Mouse (Mus musculus): ENCODE measurements at regions not wholly inside any gene's neighbourhood (a gene's known extent, or its start where the extent isn't known, plus 50 kb on each side); places are given as distances from the start of the nearest gene placed in this dataset.

DNA sequence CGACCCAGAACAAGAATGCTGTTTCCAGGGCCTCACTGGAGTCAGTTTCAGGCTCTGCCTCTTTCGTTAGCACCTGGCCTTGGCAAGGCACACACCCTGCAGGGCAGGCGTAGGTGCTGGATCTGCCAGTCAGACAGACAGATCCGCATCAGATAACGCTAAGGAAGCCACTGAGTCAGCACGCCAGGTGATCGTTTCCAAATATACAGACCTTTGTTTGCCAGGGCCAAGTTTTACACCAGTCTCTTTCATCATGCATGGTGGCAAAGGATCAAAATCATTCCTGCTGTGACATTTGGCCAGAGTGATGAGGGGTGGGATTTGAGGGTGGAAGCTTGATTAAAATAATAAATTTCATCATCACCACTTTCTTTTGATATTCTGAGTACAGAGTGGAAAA lies 411.0 kb downstream of the Ofcc1 start:
- H3K4me3 ChIP-seq, result no peak overlapping the region
- H3K27ac ChIP-seq, result no peak overlapping the region
- TF ChIP-seq CTCF (IDR thresholded peaks at IDR 0.05), result no peak
- no peak for DNase-seq
- intact Hi-C loops (cut with DNase I), result no loop called here

DNA sequence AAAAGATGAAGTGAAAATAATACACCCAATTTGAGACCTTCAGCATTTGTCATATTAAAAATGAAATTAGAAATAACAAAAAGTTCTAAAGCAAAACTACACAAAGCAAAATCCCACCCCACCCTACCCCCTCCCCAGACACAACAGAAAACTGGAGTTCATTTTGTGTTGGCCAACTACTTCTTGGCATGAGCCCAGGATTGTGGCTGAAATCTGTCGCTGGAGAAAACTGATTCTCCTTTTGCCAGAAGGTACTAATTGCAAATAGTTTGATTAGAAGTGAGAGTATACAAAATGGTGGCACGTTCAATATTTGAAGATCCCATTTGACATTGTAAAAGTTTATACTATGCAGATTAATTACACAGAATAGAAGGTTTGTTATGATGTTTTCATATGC lies 426.0 kb downstream of the Ofcc1 start:
- Histone ChIP-seq H3K4me3 (no peak overlapping the region), H3K27ac (no peak overlapping the region)
- no peak for TF ChIP-seq CTCF (IDR thresholded peaks at IDR 0.05)
- intact Hi-C loops (cut with DNase I), result no loop called here
- DNase-seq, result no peak

DNA sequence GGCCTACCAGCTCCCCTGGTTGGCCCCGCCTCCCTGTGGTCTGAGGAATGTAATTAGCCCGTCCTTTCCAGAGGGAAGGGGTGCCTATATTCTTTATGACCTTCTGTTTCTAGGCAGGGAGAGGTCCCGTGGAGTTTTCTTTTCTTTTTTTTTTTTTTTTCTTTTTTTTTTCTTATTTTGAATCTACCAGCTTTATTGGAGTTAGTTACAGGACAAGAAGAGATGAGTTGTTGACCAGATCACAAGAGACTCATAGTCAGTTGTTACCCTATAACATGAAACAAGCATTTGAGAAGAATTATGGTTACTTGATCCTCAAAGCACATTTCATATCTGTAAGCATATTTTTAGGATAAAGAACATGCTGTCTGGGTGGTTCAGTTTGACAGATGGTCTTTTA lies 429.8 kb downstream of the Ofcc1 start:
- intact Hi-C loops (cut with DNase I), result no loop called here
- TF ChIP-seq CTCF (IDR thresholded peaks at IDR 0.05), result no peak
- no peak overlapping the region for H3K4me3 ChIP-seq
- no peak for DNase-seq
- H3K27ac ChIP-seq, result no peak overlapping the region

DNA sequence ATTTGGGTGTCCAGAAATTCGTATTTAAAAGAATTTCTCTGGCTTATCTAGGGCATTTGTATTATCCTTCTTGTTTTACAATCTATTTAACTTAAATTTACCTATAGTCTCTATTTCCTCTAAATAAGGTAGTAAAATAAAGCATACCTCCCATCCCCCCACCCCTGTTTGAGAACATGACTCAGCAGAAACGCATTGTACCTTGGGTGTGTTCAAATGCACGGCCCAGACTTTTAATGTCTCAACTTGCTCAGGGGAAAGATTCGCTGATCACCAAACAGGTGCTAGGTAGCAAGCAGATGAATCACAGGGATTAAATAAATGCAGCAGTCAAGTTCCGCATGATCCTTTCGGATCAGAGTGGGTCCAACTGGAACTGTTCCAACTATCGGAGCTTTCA lies 432.7 kb downstream of the Ofcc1 start:
- DNase-seq, result no peak
- intact Hi-C loops (cut with DNase I), result no loop called here
- Histone ChIP-seq H3K27ac (no peak overlapping the region), H3K4me3 (no peak overlapping the region)
- no peak for TF ChIP-seq CTCF (IDR thresholded peaks at IDR 0.05)

DNA sequence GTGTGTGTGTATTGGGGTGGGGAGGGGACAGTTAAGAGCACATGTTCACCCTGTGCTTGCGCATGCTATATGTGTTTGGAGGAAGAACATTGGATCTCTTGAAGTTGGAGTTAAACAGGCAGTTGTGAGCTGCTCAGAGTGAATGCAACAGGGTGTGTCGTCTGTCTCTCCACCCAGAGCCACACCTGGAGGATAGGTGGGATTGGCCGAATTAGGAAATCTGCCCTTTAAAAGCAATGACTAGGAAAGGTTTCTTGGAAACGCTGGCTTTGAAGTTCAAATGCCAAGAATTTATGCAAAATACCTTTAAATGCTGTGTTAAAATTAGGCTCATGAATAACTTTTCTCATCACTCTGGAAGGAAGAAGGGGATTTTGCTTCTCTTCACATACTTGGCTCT lies 436.9 kb downstream of the Ofcc1 start:
- DNase-seq, result no peak
- H3K27ac ChIP-seq, result no peak overlapping the region
- TF ChIP-seq CTCF (IDR thresholded peaks at IDR 0.05), result no peak
- intact Hi-C loops (cut with DNase I), result no loop called here
- no peak overlapping the region for H3K4me3 ChIP-seq

DNA sequence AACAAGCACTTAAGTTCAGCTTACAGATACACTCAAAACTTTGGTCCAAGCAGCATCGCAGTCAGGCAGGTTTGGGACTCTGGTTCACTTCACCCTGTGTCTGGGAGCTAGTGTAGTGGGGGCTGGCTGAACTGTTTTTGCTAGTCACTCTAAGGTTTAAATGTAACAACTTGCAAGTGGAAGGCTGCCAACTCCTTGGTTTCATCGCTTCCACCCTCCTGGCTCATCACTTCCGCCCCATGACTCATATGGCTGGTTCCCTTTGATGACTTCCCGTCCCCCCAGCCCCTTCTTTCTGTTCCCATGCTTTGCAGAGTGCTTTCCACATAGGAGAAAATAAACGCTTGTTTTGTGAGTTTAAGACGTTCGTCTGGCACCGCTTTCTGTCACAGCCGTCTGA lies 438.1 kb downstream of the Ofcc1 start:
- no peak for TF ChIP-seq CTCF (IDR thresholded peaks at IDR 0.05)
- intact Hi-C loops (cut with DNase I), result no loop called here
- Histone ChIP-seq H3K27ac (no peak overlapping the region), H3K4me3 (no peak overlapping the region)
- DNase-seq, result no peak

DNA sequence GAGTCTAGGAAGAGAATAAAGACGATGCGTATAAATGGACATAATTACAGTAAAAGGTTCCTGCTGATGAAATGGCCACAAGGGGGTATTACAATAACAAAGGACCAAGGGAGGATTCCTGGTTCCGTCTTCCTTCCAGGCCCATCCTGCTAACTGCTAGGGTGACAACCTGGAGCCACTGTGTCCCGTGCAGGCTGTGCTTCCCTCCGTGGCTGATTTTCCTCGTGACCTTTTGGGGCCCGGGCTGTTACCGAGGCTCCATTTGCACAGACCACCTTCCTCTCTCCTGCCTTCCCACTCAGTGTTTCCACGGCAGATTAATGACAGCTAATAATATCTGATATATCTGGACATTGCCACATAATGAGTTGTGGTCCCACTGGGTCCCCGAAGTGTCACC lies 453.5 kb downstream of the Ofcc1 start:
- Histone ChIP-seq H3K27ac (no peak overlapping the region), H3K4me3 (no peak overlapping the region)
- intact Hi-C loops (cut with DNase I), result no loop called here
- no peak for DNase-seq
- TF ChIP-seq CTCF (IDR thresholded peaks at IDR 0.05), result no peak

DNA sequence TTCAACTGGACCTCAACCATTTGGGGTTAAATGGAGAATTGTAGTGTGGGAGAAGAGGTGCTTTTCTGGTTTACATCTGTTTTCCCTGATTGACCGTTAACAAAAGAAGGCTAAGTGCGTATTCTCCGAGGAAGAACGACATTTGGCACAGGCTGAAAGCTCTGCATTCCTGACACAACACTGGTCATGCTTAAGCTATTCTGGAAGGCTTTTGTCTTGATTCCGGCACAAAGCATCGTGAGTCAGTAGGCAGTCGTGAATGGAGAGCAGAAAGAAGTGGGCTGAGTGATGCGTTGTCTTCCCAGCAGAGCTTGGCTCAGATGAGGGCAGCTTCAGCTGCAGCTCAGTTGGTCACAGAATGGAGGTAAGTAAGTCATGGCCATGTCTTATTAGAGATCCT lies 457.0 kb downstream of the Ofcc1 start:
- H3K4me3 ChIP-seq, result no peak overlapping the region
- intact Hi-C loops (cut with DNase I), result no loop called here
- TF ChIP-seq CTCF (IDR thresholded peaks at IDR 0.05), result no peak
- DNase-seq, result no peak
- no peak overlapping the region for H3K27ac ChIP-seq

DNA sequence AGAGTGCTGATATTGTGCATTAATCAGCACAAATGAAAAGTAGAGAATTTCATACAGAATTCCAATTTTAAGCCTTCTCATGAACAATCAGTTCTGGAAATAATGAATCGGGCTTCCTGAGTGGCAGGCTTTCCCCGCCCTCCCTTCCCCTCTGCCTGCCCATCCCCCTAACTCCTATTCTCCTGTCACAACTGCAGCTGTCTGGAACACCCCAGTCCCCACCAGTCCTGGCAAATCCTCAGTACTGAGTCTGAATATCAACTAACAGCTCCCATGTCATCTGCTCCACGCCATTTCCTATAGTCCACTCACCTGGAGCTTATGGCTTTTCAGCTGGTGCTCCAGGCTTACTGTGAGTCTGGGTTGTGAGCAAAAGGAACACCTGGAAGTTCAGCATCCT lies 457.9 kb downstream of the Ofcc1 start:
- intact Hi-C loops (cut with DNase I), result no loop called here
- DNase-seq, result no peak
- Histone ChIP-seq H3K4me3 (no peak overlapping the region), H3K27ac (no peak overlapping the region)
- TF ChIP-seq CTCF (IDR thresholded peaks at IDR 0.05), result no peak

DNA sequence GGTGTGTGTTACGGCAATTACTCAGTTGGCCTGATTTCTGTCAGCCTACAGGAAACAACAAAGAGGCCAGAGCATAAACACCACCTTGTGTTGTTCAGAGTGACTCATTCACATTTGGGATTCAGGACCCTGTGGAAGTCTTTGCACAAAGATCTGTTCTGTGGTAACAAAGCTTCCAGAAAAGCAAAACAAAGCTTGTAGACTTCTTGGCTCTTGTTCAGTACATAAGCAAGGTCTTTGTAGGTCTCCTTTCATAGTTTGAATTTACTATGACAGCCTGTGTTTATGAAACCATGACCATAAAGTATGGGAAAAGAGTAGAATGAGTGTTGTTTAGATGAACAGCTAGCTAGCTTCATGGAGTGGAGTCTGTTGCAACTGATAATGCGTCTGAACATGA lies 461.9 kb downstream of the Ofcc1 start:
- TF ChIP-seq CTCF (IDR thresholded peaks at IDR 0.05), result no peak
- intact Hi-C loops (cut with DNase I), result no loop called here

DNA sequence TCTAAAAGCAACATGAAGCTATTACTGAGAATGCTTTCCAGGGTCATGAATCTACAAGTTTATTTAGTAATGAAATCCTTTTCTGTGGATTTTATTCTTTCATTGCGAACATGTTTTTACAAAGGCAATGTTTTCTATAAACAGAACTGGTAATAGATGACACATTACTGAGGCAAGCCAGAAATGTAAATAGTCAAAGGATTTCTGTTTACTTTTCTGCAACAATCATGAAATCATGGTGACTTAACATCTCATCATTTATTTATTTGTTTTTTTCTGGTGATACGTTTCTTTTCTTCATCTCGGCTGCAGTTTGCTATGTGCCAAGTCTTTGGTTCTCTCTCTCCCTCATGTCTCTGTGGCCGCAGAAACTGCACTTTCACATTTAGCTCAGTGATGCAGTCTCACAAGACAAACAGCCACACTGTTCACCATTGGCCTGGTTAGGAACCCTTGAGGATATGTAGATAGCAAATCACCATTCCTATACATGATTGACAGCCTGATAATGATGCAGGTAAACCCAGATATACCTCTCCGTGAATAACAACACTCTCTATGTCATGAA lies 462.8 kb downstream of the Ofcc1 start:
- Histone ChIP-seq H3K4me3 (no peak overlapping the region), H3K27ac (no peak overlapping the region)
- DNase-seq, result no peak
- intact Hi-C loops (cut with DNase I), result no loop called here
- TF ChIP-seq CTCF (IDR thresholded peaks at IDR 0.05), result no peak

More for the DNA sequence above, 461.9 kb downstream of the Ofcc1 start:
- no peak overlapping the region for H3K27ac ChIP-seq
- no peak for DNase-seq
- H3K4me3 ChIP-seq, result no peak overlapping the region

DNA sequence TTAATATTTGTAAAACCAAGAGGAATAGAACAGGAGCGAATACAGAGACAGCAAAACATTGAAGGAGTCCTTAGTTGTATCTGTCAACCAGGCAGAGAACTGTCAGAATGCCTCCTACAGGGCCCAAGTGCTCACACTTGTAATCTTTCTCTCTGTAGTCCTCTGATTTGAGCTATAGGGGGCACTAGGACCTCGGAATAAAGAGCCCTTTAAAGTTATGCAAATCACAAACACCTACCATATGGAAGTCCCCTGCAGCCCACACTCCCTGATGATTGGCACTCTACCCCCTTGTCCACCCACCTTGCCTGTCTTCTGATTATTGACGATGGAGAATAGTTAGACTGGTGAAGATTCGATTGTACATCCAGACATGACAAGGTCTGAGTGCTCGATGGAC lies 467.1 kb downstream of the Ofcc1 start:
- Histone ChIP-seq H3K4me3 (no peak overlapping the region), H3K27ac (no peak overlapping the region)
- no peak for TF ChIP-seq CTCF (IDR thresholded peaks at IDR 0.05)
- DNase-seq, result no peak
- intact Hi-C loops (cut with DNase I), result loop anchor here (5.0 kb wide), 1 partner anchor 222 kb away; no protein-coding TSS in a partner anchor

DNA sequence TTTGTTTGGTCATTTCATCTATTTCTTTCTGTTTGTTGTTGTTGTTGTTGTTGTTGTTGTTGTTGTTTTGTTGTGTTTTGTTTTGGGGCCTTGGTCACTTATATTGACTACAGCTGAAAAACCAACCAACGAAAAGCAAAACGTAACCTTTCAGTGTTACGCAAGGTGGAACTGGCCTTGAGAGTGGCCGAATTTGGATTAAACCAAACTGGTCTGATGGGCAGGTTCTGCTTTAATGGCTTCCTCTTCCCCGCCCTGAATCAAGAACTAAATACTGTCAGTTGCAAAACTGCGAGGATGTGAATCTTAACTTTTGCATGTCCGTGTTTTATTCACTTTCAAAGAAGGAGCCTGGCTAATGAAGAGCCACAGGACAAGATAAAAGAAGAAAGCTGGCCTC lies 480.2 kb downstream of the Ofcc1 start:
- intact Hi-C loops (cut with DNase I), result no loop called here
- Histone ChIP-seq H3K27ac (no peak overlapping the region), H3K4me3 (no peak overlapping the region)
- DNase-seq, result no peak
- TF ChIP-seq CTCF (IDR thresholded peaks at IDR 0.05), result no peak

DNA sequence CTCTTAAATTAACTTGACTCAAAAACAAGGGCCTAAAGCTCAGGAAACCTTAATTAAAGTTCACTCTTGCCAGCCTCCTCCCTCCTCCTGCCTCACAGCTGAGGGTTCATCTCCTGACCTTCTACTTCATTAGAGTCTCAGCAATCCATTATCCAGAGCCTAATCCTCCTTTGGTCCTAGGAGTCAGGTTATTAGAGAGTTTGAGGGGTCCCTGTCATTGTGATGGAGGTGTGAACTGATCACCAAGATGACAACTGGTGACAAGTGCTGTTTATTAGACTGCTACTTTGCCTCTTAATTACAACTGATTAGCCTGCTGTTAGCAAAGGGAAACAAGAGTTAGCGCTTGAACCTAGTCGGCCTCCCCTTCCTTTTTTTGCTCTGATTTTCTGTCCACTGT lies 481.1 kb downstream of the Ofcc1 start:
- intact Hi-C loops (cut with DNase I), result no loop called here
- H3K27ac ChIP-seq, result no peak overlapping the region
- no peak for DNase-seq
- H3K4me3 ChIP-seq, result no peak overlapping the region
- no peak for TF ChIP-seq CTCF (IDR thresholded peaks at IDR 0.05)
